Mouse (Mus musculus): ENCODE data around the gene Rps11. TPM values are rescaled to one million over a fixed set of nuclear protein-coding genes. Genes with fewer than 3 reads are reported as not detected.

Gene Rps11
- polyA plus RNA-seq, 1 experiment from 2014 or later = 1,961 TPM

DNA sequence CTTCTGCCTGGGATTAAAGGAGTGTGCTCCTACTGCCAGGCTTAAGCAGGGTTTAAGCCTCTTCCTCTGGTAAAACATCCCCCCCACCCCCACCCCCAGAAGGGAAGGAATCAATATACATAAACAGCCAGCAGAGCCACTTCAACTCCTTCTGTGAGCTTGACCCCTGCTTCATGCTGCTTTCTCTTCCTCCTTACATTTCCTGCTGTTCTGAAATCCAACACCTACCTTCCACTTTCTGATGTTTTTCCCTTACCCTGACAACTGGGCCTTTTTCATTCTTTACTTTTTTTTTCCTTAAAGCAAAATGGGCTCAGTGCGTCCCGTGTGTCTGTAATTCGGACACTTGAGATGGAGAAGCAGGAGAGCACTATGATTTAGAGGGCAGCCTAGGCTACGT is 26.1 kb upstream of the Rps11 start:
- WGBS = 52% methylated on average over 4 of the region's 4 CpGs
- Histone ChIP-seq H3K9ac (ENCODE audit: low read length) (no peak overlapping the region), H3K4me1 (replicated peaks; ENCODE audit: control insufficient read depth, insufficient read depth, low read length) (peaks cover 9% of the 10 kb centered on the region; the same call in 1 of the 2 replicates), H3K27ac (ENCODE audit: low read depth) (peak overlapping the region; percentile 79), H3K36me3 (ENCODE audit: control insufficient read depth, insufficient read depth, low read length) (peaks cover 31% of the 10 kb centered on the region), H3K27me3 (replicated peaks; ENCODE audit: control insufficient read depth, insufficient read depth, low read length) (no peaks in the 10 kb centered on the region), H3K4me2 (ENCODE audit: low read length) (no peak overlapping the region), H3K9me3 (ENCODE audit: control insufficient read depth, low read length) (no peaks in the 10 kb centered on the region), H3K4me3 (ENCODE audit: low read depth, low read length) (no peak overlapping the region)
- DNase-seq (ENCODE audit: low spot score) (no peak), ATAC-seq (replicated peaks; ENCODE audit: low FRiP score, low TSS enrichment, low read depth) (no peak)

DNA sequence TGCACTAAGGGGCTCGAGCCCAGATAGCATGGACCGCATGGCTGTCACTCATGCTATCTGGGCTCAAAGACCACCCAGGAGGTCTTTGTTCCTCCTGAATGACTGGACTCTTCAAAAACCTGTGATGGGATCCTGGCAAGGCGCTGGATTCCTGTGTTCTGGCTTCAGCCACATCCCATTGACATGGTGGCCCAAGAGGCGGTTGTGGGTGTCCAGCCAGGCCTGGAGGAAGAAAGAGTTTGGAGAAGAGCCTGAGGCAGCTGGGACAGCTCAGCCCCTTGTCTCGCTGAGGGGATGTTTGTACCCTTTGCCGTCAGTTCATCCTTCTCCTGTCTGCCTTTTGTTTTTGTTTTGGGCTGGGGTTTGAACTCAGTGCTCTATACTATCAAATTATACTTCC is 25.3 kb upstream of the Rps11 start:
- 64% methylated on average over 6 of the region's 6 CpGs for WGBS
- H3K9ac ChIP-seq (ENCODE audit: low read length) = no peak overlapping the region
- no peaks in the 10 kb centered on the region for H3K9me3 ChIP-seq (ENCODE audit: control insufficient read depth, low read length)
- no peaks in the 10 kb centered on the region for H3K27me3 ChIP-seq (replicated peaks; ENCODE audit: control insufficient read depth, insufficient read depth, low read length)
- H3K27ac ChIP-seq (ENCODE audit: low read depth) = peak overlapping the region; percentile 79; the same call in 1 of the 2 replicates
- H3K4me2 ChIP-seq (ENCODE audit: low read length) = no peak overlapping the region
- H3K4me3 ChIP-seq (ENCODE audit: low read depth, low read length) = no peak overlapping the region
- ATAC-seq (replicated peaks; ENCODE audit: low FRiP score, low TSS enrichment, low read depth) = no peak
- H3K36me3 ChIP-seq (ENCODE audit: control insufficient read depth, insufficient read depth, low read length) = peaks cover 38% of the 10 kb centered on the region
- no peak for DNase-seq (ENCODE audit: low spot score)
- peaks cover 3% of the 10 kb centered on the region; the same call in 1 of the 2 replicates for H3K4me1 ChIP-seq (replicated peaks; ENCODE audit: control insufficient read depth, insufficient read depth, low read length)

DNA sequence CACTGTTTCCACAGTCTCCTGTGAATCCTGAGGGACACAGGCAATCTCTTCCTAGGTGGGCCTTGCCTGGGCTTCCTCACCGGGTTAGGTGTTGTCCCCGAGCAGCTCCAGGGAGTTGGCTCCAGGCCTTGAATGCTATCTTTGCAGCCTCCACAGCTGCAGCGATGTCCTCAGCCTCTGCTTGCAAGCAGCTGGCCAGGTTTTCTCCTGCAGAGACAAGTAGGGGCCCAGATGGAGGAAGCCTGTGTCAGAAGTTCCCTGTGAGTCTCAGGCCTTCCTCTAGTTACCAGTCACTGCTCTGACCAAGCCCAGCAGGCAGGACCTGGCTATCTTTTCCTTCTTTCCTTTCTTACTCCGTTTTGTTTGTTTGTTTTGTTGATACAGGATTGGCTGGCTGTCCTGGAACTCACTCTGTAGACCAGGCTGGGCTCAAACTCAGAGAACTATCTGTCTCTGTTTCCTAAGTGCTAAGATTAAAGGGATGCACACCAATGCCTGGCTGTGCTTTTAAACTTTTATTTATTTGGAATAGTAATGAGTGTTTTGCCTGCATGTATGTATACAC is 24.4 kb upstream of the Rps11 start:
- 49% methylated on average over 4 of the region's 4 CpGs for WGBS
- peaks cover 3% of the 10 kb centered on the region; the same call in 1 of the 2 replicates for H3K4me1 ChIP-seq (replicated peaks; ENCODE audit: control insufficient read depth, insufficient read depth, low read length)
- no peak overlapping the region for H3K4me3 ChIP-seq (ENCODE audit: low read depth, low read length)
- H3K27ac ChIP-seq (ENCODE audit: low read depth) = peak overlapping the region; percentile 25; the same call in 1 of the 2 replicates
- no peaks in the 10 kb centered on the region for H3K9me3 ChIP-seq (ENCODE audit: control insufficient read depth, low read length)
- H3K36me3 ChIP-seq (ENCODE audit: control insufficient read depth, insufficient read depth, low read length) = peaks cover 48% of the 10 kb centered on the region
- DNase-seq (ENCODE audit: low spot score) = no peak
- H3K27me3 ChIP-seq (replicated peaks; ENCODE audit: control insufficient read depth, insufficient read depth, low read length) = no peaks in the 10 kb centered on the region
- H3K9ac ChIP-seq (ENCODE audit: low read length) = no peak overlapping the region
- ATAC-seq (replicated peaks; ENCODE audit: low FRiP score, low TSS enrichment, low read depth) = no peak
- no peak overlapping the region for H3K4me2 ChIP-seq (ENCODE audit: low read length)

DNA sequence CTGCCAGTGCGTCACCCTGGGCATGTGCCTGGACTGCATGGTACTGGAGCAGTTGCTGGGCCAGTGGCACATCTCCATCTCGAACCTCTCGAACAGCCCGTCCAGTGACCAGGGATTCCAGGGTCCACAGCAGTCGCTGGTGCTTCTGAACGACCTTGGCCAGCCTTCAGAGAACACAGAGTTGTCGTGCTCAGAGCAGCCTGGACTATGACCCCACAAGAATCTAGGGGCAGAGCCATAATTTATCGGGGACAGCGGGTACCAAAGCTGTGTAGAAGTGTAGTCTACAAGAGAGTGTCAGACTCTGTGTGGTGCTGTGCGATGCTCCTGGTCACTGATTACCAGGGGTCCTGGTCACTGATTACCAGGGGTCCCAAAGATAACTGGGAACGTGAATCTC is 23.7 kb upstream of the Rps11 start:
- no peaks in the 10 kb centered on the region for H3K27me3 ChIP-seq (replicated peaks; ENCODE audit: control insufficient read depth, insufficient read depth, low read length)
- H3K4me3 ChIP-seq (ENCODE audit: low read depth, low read length) = no peak overlapping the region
- peaks cover 53% of the 10 kb centered on the region for H3K36me3 ChIP-seq (ENCODE audit: control insufficient read depth, insufficient read depth, low read length)
- WGBS = 76% methylated on average over 11 of the region's 11 CpGs
- no peak overlapping the region for H3K4me2 ChIP-seq (ENCODE audit: low read length)
- no peaks in the 10 kb centered on the region for H3K9me3 ChIP-seq (ENCODE audit: control insufficient read depth, low read length)
- no peak for ATAC-seq (replicated peaks; ENCODE audit: low FRiP score, low TSS enrichment, low read depth)
- DNase-seq (ENCODE audit: low spot score) = no peak
- peaks cover 3% of the 10 kb centered on the region; the same call in 1 of the 2 replicates for H3K4me1 ChIP-seq (replicated peaks; ENCODE audit: control insufficient read depth, insufficient read depth, low read length)
- no peak overlapping the region for H3K9ac ChIP-seq (ENCODE audit: low read length)
- no peak overlapping the region for H3K27ac ChIP-seq (ENCODE audit: low read depth)

DNA sequence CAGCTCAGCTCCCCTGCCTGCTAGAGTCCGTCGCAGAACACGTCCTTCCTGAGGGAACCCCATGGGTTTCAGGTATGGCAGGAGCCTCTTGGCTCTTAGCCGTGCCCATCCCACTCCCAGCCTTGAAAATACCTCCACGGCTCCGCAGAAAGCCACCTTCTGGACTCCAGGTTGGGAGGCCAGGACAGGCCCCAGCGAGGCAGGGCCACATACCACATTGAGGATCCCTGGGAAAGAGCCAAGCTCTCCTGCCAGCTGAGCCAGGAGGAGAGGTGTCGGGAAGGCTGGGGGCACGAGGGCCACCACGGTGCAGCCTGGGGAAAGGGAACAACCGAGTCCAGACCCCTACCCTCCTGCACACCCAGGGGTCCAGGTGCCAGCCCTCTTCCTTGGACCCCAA is 23.0 kb upstream of the Rps11 start:
- ATAC-seq (replicated peaks; ENCODE audit: low FRiP score, low TSS enrichment, low read depth) (no peak), DNase-seq (ENCODE audit: low spot score) (no peak)
- Histone ChIP-seq H3K27me3 (replicated peaks; ENCODE audit: control insufficient read depth, insufficient read depth, low read length) (no peaks in the 10 kb centered on the region), H3K4me3 (ENCODE audit: low read depth, low read length) (no peak overlapping the region), H3K36me3 (ENCODE audit: control insufficient read depth, insufficient read depth, low read length) (peaks cover 53% of the 10 kb centered on the region), H3K9ac (ENCODE audit: low read length) (no peak overlapping the region), H3K9me3 (ENCODE audit: control insufficient read depth, low read length) (no peaks in the 10 kb centered on the region), H3K27ac (ENCODE audit: low read depth) (no peak overlapping the region), H3K4me1 (replicated peaks; ENCODE audit: control insufficient read depth, insufficient read depth, low read length) (peaks cover 3% of the 10 kb centered on the region; the same call in 1 of the 2 replicates), H3K4me2 (ENCODE audit: low read length) (no peak overlapping the region)
- WGBS = 95% methylated on average over 11 of the region's 11 CpGs

DNA sequence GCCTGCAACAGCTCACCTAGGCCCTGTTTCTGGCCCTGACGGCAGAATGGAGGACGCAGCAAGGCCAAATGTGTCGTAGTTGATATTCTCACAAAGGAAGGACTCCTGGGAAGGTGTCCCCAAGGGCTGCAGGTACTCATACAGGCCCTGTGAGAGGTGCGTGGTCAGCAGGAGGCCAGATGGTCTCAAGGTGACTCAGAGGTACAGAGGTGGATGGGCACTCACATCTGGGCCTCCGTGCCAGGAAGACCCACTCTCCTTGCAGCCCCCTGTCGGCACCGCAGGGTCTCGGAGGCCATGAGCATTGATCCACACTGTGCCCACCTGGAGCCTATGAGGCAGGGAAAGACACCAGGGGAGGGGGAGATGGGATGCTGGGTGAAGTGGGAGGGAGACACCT is 21.2 kb upstream of the Rps11 start:
- ATAC-seq (replicated peaks; ENCODE audit: low FRiP score, low TSS enrichment, low read depth) (no peak), DNase-seq (ENCODE audit: low spot score) (no peak)
- Histone ChIP-seq H3K36me3 (ENCODE audit: control insufficient read depth, insufficient read depth, low read length) (peaks cover 63% of the 10 kb centered on the region), H3K27ac (ENCODE audit: low read depth) (no peak overlapping the region), H3K27me3 (replicated peaks; ENCODE audit: control insufficient read depth, insufficient read depth, low read length) (no peaks in the 10 kb centered on the region), H3K9me3 (ENCODE audit: control insufficient read depth, low read length) (no peaks in the 10 kb centered on the region), H3K4me1 (replicated peaks; ENCODE audit: control insufficient read depth, insufficient read depth, low read length) (no peaks in the 10 kb centered on the region), H3K4me3 (ENCODE audit: low read depth, low read length) (no peak overlapping the region), H3K4me2 (ENCODE audit: low read length) (no peak overlapping the region), H3K9ac (ENCODE audit: low read length) (no peak overlapping the region)
- 88% methylated on average over 8 of the region's 8 CpGs for WGBS

DNA sequence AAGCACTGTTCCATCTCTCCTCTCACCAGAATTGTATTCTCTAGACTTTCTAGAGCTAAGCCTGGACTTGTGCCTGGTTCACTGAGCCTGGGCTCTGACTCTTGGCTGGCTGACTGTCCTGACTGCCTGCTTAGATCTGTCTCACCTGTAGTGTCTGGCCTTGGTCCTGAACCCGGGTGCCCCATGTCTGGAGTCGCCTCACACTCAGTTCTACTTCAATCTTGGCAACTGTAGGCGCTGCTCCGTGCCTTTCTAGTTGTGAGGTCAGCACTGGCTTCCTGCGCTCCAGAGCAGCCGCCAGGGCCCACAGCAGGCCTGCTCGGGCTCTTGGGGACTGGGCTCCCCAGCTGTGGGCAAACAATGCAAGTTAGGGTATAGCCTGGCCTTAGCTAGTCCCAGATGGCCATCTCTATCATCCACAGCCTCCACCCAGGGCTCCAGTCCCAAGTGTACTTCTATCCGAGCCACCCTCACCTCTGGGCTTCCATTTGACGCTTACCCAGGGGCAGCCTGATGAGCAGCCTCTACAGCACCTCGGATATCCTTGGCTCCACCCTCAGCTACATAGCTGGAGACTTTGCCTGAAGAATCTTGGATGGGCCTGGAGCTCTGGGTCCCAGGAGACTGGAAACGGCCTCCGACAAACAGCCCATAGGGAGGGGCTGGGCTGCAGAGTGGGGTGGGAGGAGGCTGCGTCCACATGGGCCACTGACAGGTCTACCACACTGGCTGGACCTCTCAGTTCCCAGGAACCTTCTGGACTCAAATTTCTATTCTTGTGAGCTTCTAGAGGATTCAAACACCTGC is 20.3 kb upstream of the Rps11 start:
- Histone ChIP-seq H3K4me3 (ENCODE audit: low read depth, low read length) (no peak overlapping the region), H3K27me3 (replicated peaks; ENCODE audit: control insufficient read depth, insufficient read depth, low read length) (no peaks in the 10 kb centered on the region), H3K4me2 (ENCODE audit: low read length) (no peak overlapping the region), H3K27ac (ENCODE audit: low read depth) (no peak overlapping the region), H3K9ac (ENCODE audit: low read length) (no peak overlapping the region), H3K4me1 (replicated peaks; ENCODE audit: control insufficient read depth, insufficient read depth, low read length) (no peaks in the 10 kb centered on the region), H3K36me3 (ENCODE audit: control insufficient read depth, insufficient read depth, low read length) (peaks cover 63% of the 10 kb centered on the region), H3K9me3 (ENCODE audit: control insufficient read depth, low read length) (no peaks in the 10 kb centered on the region)
- DNase-seq (ENCODE audit: low spot score) (no peak), ATAC-seq (replicated peaks; ENCODE audit: low FRiP score, low TSS enrichment, low read depth) (no peak)
- WGBS = 86% methylated on average over 13 of the region's 13 CpGs

DNA sequence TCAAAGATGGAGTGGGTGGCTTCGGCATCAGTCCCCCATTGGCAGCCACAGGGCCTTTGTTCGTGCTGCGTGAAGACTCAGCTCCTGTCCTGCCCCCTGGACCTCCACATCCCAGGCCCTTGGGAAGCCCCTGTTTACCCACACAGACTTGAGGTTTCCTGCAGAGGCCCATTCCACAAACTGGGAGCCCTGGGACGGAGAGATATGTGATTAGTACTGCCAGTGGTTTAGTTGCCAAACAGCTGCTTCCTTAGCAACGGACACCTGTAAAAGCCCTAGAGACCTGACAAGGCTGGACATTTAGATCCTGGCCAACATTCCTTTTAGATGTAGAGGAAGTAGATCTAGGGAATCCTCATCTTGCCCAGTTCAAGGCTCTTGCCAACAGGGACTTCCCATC is 17.7 kb upstream of the Rps11 start:
- Histone ChIP-seq H3K9me3 (ENCODE audit: control insufficient read depth, low read length) (no peaks in the 10 kb centered on the region), H3K27me3 (replicated peaks; ENCODE audit: control insufficient read depth, insufficient read depth, low read length) (no peaks in the 10 kb centered on the region), H3K27ac (ENCODE audit: low read depth) (no peak overlapping the region), H3K4me1 (replicated peaks; ENCODE audit: control insufficient read depth, insufficient read depth, low read length) (no peaks in the 10 kb centered on the region), H3K4me2 (ENCODE audit: low read length) (no peak overlapping the region), H3K4me3 (ENCODE audit: low read depth, low read length) (no peak overlapping the region), H3K36me3 (ENCODE audit: control insufficient read depth, insufficient read depth, low read length) (peaks cover 48% of the 10 kb centered on the region), H3K9ac (ENCODE audit: low read length) (no peak overlapping the region)
- 84% methylated on average over 5 of the region's 5 CpGs for WGBS
- ATAC-seq (replicated peaks; ENCODE audit: low FRiP score, low TSS enrichment, low read depth) (no peak), DNase-seq (ENCODE audit: low spot score) (no peak)

DNA sequence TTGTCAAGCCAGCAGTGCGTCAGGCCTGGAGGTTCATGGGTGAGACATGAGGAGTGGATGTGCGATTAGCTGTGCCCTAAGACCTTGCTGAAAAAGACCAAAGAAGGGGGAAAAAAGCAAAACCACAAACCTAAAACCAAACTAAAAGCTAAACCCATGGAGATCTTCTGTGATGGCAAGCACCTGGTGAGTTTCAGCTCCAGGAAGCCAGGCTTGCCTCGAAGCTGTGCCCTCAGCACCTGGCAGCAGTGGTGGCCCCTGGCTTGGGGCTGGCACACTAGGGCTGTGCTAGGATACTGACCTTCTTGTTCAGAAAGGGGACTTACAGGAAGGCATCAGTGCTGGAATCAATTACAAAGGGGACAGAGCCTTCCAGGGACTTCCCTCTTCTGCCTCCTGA is 17.1 kb upstream of the Rps11 start:
- Histone ChIP-seq H3K27me3 (replicated peaks; ENCODE audit: control insufficient read depth, insufficient read depth, low read length) (no peaks in the 10 kb centered on the region), H3K36me3 (ENCODE audit: control insufficient read depth, insufficient read depth, low read length) (peaks cover 42% of the 10 kb centered on the region), H3K27ac (ENCODE audit: low read depth) (no peak overlapping the region), H3K9me3 (ENCODE audit: control insufficient read depth, low read length) (no peaks in the 10 kb centered on the region), H3K4me3 (ENCODE audit: low read depth, low read length) (no peak overlapping the region), H3K9ac (ENCODE audit: low read length) (no peak overlapping the region), H3K4me1 (replicated peaks; ENCODE audit: control insufficient read depth, insufficient read depth, low read length) (no peaks in the 10 kb centered on the region), H3K4me2 (ENCODE audit: low read length) (no peak overlapping the region)
- WGBS = 97% methylated on average over 3 of the region's 3 CpGs
- ATAC-seq (replicated peaks; ENCODE audit: low FRiP score, low TSS enrichment, low read depth) (no peak), DNase-seq (ENCODE audit: low spot score) (no peak)

All from intestine, embryonic 14.5 days (tissue).